Mouse (Mus musculus) retina, adult 2 months (tissue): ENCODE results near the gene Dchs1.
A peak's percentile ranks its signal among the peaks of the same experiment; 100 is the strongest.
"Not testable (repeated sequence)": the region's sequence is repeated elsewhere in the genome, so short reads cannot be mapped to it uniquely, and the experiment has no call there.

Experiments used
- DNase-seq: peaks from one replicate; pipeline ENCODE4 v3.0.0-alpha.2; 2012; ENCODE audit warnings: low read depth, low spot score

Gene Dchs1

DNA sequence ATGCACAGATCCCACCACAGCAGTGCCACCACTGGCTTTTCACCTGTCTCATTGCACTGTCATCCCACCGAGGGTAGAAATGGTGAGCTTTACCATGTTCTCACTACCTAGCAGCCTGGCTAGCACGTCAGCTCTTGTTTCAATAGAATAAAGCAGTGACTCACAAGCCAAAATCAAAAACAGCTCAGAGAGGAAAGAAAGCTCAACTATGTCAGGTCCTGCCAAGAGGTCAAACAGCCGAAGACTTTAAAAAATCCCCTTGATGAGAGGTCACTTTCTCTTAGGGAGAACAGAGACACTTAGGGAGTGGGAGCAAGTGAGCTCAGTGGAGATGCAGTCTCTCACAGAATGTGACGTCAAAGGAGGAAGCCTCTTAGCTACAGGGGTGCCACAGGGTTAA is 3.6 kb downstream of the Dchs1 start:
- DNase-seq: no peak

DNA sequence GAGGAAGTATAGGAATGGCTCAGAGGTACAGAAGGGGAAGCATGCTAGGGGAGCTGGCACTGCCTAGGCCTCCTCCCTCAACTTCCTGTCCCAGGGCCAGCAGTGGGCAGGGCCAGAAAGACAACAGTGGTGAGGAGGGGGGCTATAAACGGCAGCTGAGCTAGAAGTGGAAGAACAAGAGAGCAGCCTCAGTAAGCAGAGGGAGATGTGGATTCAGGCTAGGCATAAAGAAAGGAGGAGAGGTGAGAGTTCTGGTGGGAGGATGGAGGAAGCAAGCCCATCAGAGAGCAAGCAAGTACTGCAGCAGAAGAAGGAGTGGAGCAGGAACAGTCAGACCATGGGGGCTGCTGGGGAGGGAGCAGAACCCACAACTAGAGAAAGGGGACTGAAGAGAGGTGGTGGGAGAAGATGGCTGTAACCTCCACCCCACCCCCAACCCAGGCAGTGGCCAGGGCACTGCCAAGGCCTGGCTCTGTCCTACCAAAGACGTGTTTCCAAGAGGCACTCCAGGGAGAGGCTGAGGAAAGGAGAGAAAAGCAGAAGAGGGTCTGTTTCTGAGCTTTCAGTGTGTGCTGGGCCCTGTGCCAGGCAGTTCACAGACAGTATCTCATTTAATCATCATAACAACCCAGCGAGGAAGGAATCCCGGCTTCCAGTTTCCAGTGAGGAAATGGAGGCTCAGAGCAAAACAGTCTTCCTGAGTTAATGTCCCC is 8.7 kb downstream of the Dchs1 start:
- DNase-seq: no peak

DNA sequence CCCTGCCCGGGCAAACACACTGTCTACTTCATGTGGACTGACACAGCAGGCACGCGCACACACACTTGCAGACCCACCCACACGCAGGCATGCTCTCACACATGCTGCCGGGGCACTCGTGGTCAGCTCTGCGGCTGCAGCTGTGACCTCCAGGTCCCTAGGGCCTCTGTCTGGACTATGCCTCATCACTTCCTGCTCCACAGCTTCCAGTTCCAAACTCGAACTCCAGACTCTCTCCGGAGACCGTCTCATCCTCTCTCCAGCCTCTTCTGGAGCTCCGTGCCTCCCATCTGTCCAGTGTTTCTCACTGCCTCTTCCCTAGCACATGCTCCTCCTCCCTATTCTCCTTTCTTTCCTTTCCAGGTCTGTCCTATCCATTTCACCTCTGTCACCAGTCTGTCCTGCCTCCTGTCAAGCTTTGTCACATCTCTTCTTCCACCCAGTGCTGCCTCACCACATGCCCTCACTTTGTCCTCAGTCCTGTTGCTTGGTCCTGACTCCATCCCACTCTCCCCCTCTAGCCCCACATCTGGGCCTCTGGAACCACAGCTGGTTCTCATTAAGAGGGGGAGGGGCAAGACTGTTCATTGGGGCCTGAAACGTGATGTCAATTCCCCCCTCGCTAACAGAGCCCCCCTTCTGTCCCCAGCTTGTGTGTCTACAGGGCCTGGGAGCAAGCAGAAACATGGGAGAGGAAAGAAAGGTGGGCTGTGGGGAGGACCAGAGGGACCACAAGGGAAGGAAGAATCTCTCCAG is 9.5 kb downstream of the Dchs1 start:
- no peak for DNase-seq

DNA sequence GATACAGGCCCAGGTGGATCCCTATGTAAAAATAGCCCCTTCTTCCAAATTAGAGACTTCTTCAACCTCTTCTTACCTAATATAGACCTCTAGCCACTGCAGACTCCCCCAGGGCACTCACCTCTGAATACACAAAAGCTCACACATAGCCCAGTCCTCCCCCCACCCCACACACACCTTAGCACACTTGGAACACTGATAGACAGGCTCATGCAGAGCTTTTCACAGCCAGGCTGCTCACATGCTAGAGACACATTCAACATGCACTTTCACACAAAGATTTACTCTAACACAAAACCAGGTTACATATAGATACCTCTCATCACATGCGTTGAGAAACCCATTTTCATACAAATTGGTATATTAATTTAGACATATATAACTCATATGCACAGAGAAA is 10.1 kb downstream of the Dchs1 start:
- DNase-seq: no peak

DNA sequence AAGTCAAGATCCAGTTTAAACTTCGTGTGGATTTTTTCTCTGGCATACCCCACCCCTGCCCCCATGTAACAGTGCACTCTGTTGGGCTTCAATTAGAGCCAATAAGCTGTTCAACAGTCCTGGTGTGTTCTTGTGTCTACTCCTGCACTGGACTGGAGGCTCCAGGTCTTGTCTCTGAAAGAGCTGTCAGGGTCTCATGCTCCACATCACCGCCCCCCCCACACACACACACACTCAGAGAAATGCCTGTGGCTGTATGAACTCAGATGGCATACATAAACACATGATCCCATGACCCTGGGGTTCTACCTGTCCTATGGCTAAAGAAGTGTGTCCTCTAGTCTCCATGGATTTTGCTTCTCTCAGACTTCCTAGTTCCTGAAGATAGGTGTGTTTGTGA is 11.4 kb downstream of the Dchs1 start:
- DNase-seq: no peak

DNA sequence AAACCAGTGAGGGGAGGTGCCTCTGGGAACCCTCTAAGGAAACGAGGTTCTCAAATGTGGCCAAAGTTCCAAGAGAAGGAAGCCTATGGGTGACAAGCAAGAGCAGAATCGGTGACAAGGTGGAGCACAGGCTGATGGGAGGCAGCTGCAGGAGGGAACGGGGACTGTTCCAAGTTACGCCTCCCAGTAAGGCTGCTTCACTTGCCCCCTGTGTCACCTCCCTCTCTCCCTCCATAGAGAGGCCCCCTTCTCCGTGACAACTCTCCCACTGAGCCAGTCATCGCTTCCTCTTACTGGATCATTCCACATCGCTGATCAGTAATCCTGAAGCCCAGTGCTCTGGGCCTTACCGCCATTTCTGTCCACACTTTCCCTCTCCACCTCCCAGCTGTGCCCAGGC is 12.8 kb downstream of the Dchs1 start:
- no peak for DNase-seq

DNA sequence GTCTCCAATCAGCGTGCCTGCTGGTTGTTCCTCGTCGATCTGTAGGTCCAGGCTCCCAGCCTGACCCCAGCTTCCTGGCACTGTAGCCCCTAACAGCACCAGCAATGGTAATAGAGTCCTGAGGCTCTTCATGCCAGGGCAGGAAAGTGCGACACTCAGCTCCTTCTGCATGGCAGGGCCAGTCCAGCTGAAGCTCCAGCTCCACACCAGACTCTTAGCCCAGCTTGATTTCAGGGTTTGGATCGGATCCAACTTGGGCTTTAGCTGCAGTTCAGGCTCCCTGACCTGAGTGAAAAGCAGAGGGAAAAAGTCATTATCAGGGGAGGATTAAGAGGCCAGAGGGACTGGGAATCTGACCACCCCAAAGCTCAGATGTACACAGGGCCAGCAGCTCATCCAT is 14.4 kb downstream of the Dchs1 start:
- DNase-seq: no peak

DNA sequence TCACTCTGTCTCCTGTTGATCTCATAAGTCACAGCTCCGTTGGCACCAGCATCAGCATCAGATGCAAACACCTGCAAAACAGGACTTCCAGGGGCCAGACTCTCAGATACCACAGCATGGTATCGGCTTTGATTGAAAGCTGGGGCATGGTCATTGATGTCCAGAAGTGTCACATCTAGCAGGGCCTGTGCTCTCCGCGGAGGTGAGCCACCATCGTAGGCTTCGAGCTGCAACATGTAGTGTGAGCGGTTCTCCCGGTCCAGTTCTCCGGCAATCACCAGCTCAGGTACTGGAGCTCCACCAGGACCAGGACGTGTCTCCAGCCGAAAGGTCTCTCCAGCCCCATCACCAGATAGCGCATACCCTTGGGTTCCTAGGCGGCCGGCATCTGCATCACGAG is 15.1 kb downstream of the Dchs1 start:
- DNase-seq: no peak

DNA sequence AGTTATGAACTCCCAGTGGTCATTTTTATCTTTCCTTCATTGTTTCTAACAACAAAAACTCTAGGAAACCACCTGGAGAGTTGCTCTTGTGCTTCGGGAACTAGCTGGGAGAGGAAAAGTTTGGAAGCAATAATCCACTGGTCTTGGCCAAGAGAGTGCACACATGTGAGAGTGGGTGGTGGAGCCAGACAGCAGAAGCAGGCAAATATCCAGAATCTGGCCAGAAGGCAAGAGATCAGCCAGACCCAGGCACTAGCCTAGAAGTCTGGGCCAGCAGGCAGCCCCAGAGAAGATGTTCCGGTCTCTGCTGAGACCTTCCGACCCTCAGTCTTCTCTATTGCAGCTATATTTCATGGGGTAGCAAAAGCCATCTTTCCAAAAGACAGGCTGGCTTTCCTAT is 17.5 kb downstream of the Dchs1 start:
- DNase-seq: no peak

DNA sequence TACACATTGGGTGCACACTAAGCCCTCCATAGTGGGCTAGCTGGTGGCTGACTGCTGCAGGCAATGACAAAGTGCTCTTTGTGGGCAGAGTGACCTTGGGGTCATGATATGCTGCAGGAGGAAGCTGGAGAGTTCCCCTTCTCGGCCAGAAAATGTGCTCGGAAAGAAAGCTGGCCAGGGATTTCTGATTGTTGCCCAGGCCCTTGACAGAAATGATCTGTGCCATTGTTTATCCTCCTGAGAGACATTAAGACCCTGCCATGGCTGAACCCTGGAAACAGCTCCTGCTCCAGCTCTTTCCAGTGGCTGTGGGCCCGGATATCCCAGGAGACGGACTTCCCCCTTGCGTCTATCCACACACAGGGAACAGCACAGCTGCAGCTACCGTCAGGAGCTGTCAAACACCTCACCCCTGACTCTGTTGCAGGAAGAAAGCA is 19.7 kb downstream of the Dchs1 start:
- DNase-seq: no peak

DNA sequence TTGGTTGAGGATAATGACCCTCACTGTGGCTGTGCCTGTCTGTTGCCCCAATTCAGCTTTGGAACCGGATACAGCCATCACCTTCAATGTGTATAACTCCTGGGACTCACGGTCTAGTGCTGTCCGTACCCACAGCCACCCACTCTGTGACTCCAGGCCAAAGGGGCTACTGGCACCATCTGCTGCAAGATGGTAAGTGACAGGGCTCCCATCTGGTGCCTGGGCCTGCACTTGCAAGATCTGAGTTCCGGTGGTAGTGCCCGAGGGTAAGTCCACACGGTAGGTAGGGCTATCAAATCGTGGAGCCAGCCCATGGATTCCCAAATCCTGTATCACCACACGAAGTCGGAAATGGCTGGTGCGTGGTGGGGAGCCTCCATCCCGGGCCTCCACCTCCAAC is 23.1 kb downstream of the Dchs1 start:
- no peak for DNase-seq

DNA sequence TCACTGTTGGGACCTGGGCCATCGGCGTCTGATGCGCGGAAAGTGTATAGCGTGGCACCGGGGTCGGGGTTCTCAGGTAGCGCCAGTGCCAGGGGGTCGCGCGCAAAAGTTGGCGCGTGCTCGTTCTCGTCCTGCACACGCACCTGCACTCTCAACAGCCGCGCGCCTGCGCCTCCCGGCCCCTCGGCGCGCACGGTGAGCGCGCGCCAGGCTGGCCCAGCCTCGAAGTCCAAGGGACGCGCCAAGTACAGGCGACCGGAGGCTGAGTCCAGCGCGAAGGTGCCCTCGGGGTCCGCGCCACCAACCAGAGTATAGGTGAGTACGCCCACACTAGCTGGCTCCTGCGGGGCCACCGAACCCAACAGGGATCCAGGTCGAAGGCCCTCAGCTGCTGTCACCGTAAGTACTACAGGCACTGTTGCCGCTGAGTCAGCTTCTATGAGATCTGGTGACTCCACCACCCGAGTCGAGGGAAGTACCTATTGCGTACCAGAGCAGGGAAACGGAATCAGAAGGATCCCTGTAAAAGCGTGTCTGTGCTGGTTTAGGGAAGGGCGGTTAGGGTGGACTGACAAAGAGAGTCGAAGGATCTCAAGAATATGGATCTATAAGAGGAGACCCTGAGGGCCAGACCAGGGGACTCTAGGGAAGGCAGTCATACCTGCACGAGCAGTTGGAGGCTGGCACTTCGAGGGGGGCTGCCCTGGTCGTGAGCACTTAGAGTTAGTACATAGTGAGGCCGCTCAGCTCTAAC is 24.8 kb downstream of the Dchs1 start:
- DNase-seq: no peak

DNA sequence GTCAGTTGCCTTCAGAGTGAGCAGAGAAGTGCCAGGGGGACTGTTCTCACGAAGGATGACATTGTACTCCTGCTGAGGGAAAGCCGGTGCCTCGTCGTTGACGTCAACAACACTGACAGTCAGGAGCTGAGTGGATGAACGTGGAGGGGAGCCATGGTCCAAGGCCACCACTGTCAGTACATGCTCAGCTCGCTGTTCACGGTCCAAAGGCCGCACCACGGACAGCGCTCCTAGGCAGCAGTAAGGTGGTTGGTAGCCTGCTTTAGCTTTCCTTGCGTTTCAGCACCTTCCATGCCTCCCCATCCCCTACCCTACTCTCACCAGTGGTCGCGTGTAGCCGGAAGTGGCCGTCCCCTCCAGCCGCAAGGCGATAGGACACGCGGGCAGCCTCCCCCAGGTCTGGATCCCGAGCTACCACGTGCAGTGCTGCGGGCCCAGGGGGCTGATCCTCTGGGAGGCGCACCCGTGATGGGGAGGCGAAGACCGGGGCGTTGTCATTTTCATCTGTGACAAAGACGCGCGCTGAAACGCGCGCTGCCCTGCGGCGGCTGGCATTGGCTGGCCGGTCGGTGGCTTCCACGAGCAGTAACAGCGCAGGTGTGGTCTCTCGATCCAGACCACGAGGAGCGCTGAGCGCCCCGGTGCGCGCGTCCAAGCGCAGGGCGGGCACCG is 25.5 kb downstream of the Dchs1 start:
- no peak for DNase-seq

DNA sequence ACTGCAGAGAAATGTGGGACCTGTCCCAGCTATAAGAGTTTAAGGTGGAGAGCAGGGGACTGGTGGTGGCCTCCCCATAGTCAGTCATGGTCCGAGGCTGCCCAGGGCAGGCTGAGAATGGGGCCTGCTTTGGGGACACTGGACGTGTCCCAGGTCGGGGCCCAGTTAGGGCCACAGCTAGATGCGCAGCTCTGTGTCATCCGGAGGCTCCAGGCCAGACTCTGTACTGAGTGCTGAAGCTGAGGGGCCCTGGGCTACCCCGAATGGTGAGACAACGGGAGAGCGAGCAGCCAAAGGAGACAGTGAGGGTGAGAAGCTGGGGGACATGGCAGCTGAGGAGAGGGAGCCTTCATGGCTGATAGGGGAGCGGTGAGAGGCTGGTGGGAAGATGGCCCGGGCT is 34.2 kb downstream of the Dchs1 start:
- DNase-seq: no peak

DNA sequence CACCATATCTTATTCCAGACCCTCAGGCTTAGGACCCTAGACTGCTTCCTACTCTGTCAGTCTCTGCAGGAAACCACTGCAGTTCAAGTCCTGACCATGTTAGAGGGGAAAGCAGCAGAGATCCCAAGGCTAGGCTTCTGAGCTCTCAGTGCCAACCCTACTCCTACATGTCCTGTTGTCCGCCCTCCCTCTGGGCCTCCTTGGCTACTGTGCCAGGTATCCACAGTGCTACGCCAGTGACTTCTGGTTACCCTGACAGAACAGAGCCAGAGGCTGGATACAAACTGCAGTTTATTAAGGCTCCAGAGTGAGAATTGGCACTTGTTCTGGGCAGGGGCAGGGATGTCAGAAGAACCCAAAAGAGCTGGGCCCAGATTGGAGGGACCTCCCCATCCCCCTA is 34.7 kb downstream of the Dchs1 start:
- DNase-seq: no peak

DNA sequence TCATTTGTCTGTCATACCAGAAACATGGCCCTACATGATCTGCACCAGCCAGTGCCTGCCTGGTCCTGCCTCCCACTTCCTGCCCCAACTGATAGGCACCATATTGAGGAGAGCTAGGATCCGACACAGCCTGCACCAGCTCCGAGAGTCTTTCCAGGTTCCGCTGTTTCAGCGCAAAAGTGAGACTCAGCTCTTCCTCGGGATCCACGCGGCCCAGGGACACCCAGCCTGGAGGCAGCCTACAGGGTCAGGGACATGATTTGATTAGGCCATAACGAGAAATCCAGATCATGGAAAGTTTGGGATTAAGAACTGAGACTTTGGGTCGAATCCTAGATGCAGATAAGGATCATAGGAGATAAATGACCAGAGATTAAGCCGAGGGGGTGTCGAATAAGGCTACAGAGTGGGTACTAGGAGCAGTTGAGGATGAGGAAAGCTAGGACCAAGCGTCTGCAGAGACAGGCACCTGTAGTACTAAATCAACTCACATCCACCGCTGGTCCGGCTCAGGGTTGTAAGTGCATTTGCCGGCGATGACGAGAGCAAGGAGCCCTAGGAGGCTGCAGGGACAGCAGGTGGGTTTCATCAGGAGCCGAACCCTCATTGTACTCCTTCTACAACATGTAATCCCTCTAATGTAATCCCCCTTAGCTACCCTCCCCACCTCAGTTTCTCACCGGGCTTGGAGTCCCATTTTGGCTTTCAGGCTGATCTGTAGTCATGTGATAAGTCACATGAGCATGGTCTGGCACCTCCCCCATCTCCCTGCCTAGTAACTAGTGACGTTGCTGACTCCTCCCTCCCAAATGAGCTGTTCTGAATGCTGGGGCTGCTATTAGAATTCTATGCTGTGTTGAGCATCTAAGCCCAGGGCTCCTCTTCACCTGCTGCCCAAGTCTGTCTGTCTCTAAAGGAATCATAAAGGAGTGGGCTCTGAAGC is 35.7 kb downstream of the Dchs1 start, which contains the start of gene Tpp1:
Gene Tpp1 (minus strand): TSS at position 745 of the 943 bp plus-strand sequence.
- DNase-seq: peak; percentile 89

DNA sequence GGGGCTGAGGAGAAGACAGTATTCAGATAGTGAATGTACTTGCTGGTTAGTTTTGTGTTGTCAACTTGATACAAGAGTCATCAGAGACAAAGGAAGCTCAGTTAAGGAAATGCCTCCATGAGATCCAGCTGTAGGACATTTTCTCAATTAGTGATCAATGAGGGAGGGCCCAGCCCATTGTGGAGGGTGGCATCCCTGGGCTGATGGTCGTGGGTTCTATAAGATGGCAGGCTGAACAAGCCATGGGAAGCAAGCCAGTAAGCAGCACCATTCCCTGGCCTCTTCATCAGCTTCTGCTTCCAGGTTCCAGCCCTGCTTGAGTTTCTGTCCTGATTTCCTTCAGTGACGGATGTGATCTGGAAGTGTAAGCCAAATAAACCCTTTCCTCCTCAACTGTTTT is 39.7 kb downstream of the Dchs1 start:
- no peak for DNase-seq

DNA sequence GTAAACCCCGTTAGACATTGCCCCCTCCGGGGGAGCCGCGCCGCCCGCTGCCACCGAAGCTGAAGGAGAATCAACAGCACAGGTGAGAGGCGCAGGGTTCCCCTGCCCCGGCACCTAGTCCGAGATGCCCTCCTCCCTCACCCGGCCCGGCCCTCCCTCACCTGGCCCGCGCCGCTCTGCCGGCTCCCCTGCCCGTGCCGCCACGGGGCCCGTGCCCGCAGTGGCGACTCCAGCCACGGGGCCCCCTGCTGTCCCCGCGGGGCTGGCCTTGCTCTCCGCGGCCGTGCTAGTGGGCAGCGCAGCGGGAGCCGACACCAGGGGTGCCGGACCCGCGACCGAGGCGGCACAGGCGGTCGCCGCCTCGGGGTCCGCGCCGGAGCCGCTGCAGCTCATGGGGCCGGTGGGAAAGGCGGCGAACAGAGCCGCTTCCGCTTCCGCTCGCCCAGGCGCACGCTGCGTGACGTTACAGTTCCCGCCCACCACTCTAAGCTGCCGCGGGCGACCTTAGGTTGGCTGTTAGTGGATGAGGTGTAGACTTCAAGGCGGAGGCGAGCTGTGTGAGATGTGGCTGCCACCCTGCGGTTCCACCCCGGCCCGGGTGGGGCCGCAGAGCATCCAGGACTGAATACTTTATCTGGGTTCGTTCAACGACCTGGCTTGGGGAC is 43.4 kb downstream of the Dchs1 start, which contains the start of gene Taf10:
Gene Taf10 (minus strand): TSS at position 436 of the 665 bp plus-strand sequence.
- peak; percentile 75 for DNase-seq

DNA sequence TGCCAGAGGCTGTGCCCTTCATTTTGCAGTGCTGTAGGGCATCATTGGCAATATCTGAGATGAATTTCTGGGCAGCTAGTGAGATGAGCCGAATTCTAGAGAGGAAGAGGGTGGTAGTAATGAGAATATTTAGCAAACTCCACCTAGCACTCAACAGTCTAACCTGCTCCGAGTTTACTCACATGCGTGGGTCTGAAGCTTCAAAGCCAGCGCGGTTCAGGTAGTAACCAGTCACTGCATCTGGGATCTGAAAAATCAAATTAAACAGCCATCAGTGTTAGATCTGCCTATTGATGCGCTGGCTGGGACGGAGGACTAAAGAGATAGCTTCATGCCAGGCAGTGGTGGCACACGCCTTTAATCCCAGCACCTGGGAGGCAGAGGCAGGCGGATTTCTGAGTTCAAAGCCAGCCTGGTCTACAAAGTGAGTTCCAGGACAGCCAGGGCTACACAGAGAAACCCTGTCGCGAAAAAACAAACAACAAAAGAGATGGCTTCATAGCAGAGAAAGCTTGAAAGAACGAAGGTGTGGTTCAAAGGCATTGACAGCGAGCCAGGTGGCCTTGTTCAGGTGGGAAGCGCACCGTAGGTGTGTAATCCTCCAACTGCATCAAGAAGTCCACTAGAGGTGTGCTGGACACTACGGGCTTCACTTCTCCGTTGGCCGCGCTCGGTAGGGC is 44.1 kb downstream of the Dchs1 start:
- DNase-seq: not testable (repeated sequence)
